8 mouse cellular contexts compared by ENCODE assay signal in the genomic region with DNA sequence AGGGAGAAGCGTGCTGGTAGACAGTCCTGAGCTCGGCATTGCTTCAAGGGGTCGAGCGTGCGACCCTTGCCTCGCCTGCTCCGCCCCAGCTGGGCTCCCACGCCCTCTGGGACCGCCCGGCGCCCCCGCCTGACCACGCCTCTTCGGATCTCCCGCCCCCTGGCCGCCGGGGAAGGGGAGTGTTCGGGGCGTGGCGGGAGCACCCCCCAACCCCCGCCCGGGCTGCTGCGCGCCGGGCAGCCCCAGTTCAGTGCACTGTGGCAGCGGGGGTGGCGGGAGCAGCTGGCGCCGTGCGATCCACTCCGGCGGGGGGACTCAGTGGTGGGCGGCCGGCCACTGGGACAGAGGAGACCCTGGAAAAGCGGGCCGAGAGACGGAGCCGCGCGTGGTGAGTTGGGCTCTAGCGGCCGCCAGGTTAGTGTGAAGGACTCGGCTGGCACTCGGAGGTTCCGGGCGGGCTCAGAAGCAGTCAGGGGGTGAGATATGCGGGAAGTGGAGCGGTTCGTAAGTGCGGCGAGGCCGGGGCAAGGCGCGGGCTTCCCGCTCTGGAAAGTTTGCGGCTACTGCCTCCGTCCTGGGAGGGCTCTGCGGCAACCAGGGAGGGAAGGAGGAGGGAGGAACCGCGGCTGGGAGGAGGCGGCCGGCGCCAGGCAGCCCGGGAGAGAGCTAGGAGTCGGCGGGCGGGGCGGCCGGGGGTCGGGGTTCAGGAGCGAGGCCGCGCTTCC. TPM values are rescaled to one million over a fixed set of nuclear protein-coding genes. Genes with fewer than 3 reads are reported as not detected.
DNase-seq lines count a peak whose midpoint lies in the region; ATAC-seq and TF ChIP-seq lines count a peak whose summit lies in the region.

A gene (plus strand): TSS at position 134 of the 725 bp plus-strand sequence.

- H3K27me3 ChIP-seq in MEL (ENCODE audit: control insufficient read depth in 1 of 2, insufficient read depth in 2 of 2, low read length in 2 of 2): no peaks in the 10 kb centered on the region
- H3K27me3 ChIP-seq in hindbrain, embryonic 16.5 days (replicated peaks; ENCODE audit: control insufficient read depth, insufficient read depth, low read length): no peaks in the 10 kb centered on the region; the same call in 1 of the 2 replicates
- H3K27me3 ChIP-seq in stomach, embryonic 14.5 days (ENCODE audit: control insufficient read depth, insufficient read depth, low read length): peaks cover 7% of the 10 kb centered on the region; the same call in 1 of the 2 replicates

- peak in 1 of 2 experiments; percentile 70; a peak in 1 of 4 replicates for TF ChIP-seq POLR2A in MEL (IDR thresholded peaks at IDR 0.05; ENCODE audit: control insufficient read depth in 1 of 2, insufficient read depth in 1 of 2, low read depth in 1 of 2, low read length in 2 of 2, poor library complexity in 1 of 2)

- intact Hi-C loops in left cerebral cortex, postnatal 14 days (cut with DNase I): no loop called here

- TF ChIP-seq RAD21 in MEL (IDR thresholded peaks at IDR 0.05; ENCODE audit: low read depth, low read length): no peak

- peak; percentile 86 for DNase-seq in MEL (ENCODE audit: low read depth, low spot score)
- peak; percentile 78 for DNase-seq in adrenal gland, postnatal 25 days
- peak; percentile 65 for DNase-seq in gastrocnemius, postnatal 10 days
- peak in 1 of 2 experiments; percentile 29 for DNase-seq in left cerebral cortex, postnatal 14 days (ENCODE audit: low spot score in 2 of 2)
- DNase-seq in mesoderm, embryonic 11.5 days (ENCODE audit: low read depth, low spot score): peak; percentile 78
- DNase-seq in right cerebral cortex, adult 2 months (ENCODE audit: low spot score in 2 of 2): no peak

- peak within 1 kb of the TSS; percentile 69 for H3K9ac ChIP-seq in MEL (ENCODE audit: control insufficient read depth, low read depth, low read length, poor library complexity, severe bottlenecking)
- H3K9ac ChIP-seq in hindbrain, embryonic 16.5 days (ENCODE audit: low read depth, low read length): peak within 1 kb of the TSS; percentile 78
- peak within 1 kb of the TSS; percentile 69 for H3K9ac ChIP-seq in stomach, embryonic 14.5 days (replicated peaks; ENCODE audit: low read depth, low read length)

- no peaks in the 10 kb centered on the region; the same call in 1 of the 2 replicates for H3K79me2 ChIP-seq in MEL (ENCODE audit: control insufficient read depth, insufficient read depth, low read length, poor library complexity)

- TF ChIP-seq CTCF in MEL (IDR thresholded peaks at IDR 0.05 in 2 of 3, conservative IDR thresholded peaks at IDR 0.05 in 1 of 3; ENCODE audit: control insufficient read depth in 1 of 3, insufficient read depth in 1 of 3, low read depth in 2 of 3, low read length in 3 of 3, poor library complexity in 1 of 3, severe bottlenecking in 1 of 3): no peak

- peaks cover 0 to 2% of the 10 kb centered on the region in 2 experiments; a peak in 1 of 4 replicates for H3K36me3 ChIP-seq in MEL (ENCODE audit: control insufficient read depth in 1 of 2, insufficient read depth in 2 of 2, low read length in 2 of 2)
- H3K36me3 ChIP-seq in hindbrain, embryonic 16.5 days (ENCODE audit: control insufficient read depth, insufficient read depth, low read length): no peaks in the 10 kb centered on the region
- H3K36me3 ChIP-seq in stomach, embryonic 14.5 days (ENCODE audit: control insufficient read depth, insufficient read depth, low read length): no peaks in the 10 kb centered on the region

- peaks cover 0 to 30% of the 10 kb centered on the region in 2 experiments; a peak in 3 of 4 replicates for H3K4me1 ChIP-seq in MEL (ENCODE audit: control insufficient read depth in 1 of 2, insufficient read depth in 2 of 2, low read length in 2 of 2)
- peaks cover 20% of the 10 kb centered on the region for H3K4me1 ChIP-seq in hindbrain, embryonic 16.5 days (ENCODE audit: control insufficient read depth, insufficient read depth, low read depth, low read length)
- peaks cover 25% of the 10 kb centered on the region; the same call in 1 of the 2 replicates for H3K4me1 ChIP-seq in stomach, embryonic 14.5 days (ENCODE audit: control insufficient read depth, insufficient read depth, low read length)

- TF ChIP-seq EP300 in MEL (IDR thresholded peaks at IDR 0.05; ENCODE audit: low read depth in 1 of 2, low read length in 2 of 2): 0 out of 4 replicates have a peak, but pooled peaks of 1 of the 2 experiments have one; percentile 2

- under 1% methylated on average over 67 of the region's 73 CpGs for WGBS in hindbrain, embryonic 16.5 days
- under 1% methylated on average over 67 of the region's 73 CpGs for WGBS in stomach, embryonic 14.5 days

- no peak within 1 kb of the TSS for H3K27ac ChIP-seq in MEL (ENCODE audit: control insufficient read depth, low read depth, low read length)
- peak within 1 kb of the TSS; percentile 74 for H3K27ac ChIP-seq in hindbrain, embryonic 16.5 days (ENCODE audit: low read depth, low read length)
- H3K27ac ChIP-seq in stomach, embryonic 14.5 days (ENCODE audit: low read length): peak within 1 kb of the TSS; percentile 79

- peak; percentile 67 for ATAC-seq in hindbrain, embryonic 16.5 days
- ATAC-seq in stomach, embryonic 14.5 days (ENCODE audit: insufficient number of reproducible peaks, insufficient read depth, low FRiP score, low read depth): peak; percentile 85

- H3K4me2 ChIP-seq in hindbrain, embryonic 16.5 days (ENCODE audit: low read length): peak within 1 kb of the TSS; percentile 99
- peak within 1 kb of the TSS; percentile 99 for H3K4me2 ChIP-seq in stomach, embryonic 14.5 days (replicated peaks; ENCODE audit: low read depth, low read length)

- H3K4me3 ChIP-seq in MEL (ENCODE audit: control insufficient read depth in 1 of 2, insufficient read depth in 1 of 2, low read depth in 2 of 2, low read length in 2 of 2): peak within 1 kb of the TSS; percentile 59 to 94
- peak within 1 kb of the TSS; percentile 62 for H3K4me3 ChIP-seq in hindbrain, embryonic 16.5 days (ENCODE audit: low read length)
- peak within 1 kb of the TSS; percentile 79 for H3K4me3 ChIP-seq in stomach, embryonic 14.5 days (ENCODE audit: low read depth, low read length)

- no peaks in the 10 kb centered on the region for H3K9me3 ChIP-seq in MEL (replicated peaks; ENCODE audit: insufficient read depth, low read length)
- no peaks in the 10 kb centered on the region for H3K9me3 ChIP-seq in hindbrain, embryonic 16.5 days (ENCODE audit: control insufficient read depth, low read length)
- no peaks in the 10 kb centered on the region for H3K9me3 ChIP-seq in stomach, embryonic 14.5 days (ENCODE audit: control insufficient read depth, low read depth, low read length)

TF ChIP-seq in MEL, 35 proteins besides CTCF, POLR2A, EP300 and RAD21 (continues in another document):
- no peak for TF ChIP-seq ZNF384 (IDR thresholded peaks at IDR 0.05; ENCODE audit: low read depth, low read length)
- TF ChIP-seq NELFE (IDR thresholded peaks at IDR 0.05; ENCODE audit: low read depth, low read length): peak; percentile 73
- TF ChIP-seq POLR2AphosphoS2 (IDR thresholded peaks at IDR 0.05; ENCODE audit: low read length): peak; percentile 37; the same call in 1 of the 2 replicates
- peak; percentile 65 for TF ChIP-seq ZMIZ1 (IDR thresholded peaks at IDR 0.05; ENCODE audit: low read depth, low read length)
- TF ChIP-seq UBTF (IDR thresholded peaks at IDR 0.05; ENCODE audit: borderline replicate concordance, insufficient read depth, low read depth, low read length): no peak
- TF ChIP-seq SMC3 (IDR thresholded peaks at IDR 0.05; ENCODE audit: low read depth, low read length): no peak
- peak; percentile 66 for TF ChIP-seq SIN3A (IDR thresholded peaks at IDR 0.05; ENCODE audit: low read length)
- TF ChIP-seq MYB (IDR thresholded peaks at IDR 0.05; ENCODE audit: low read depth, low read length): no peak
- TF ChIP-seq USF1 (IDR thresholded peaks at IDR 0.05; ENCODE audit: low read depth, low read length): 0 out of 2 replicates have a peak, but pooled peaks have one; percentile 4
- TF ChIP-seq RCOR1 (IDR thresholded peaks at IDR 0.05; ENCODE audit: low read depth, low read length): no peak
- no peak for TF ChIP-seq E2F4 (IDR thresholded peaks at IDR 0.05; ENCODE audit: borderline replicate concordance, low read depth, low read length)
- no peak for TF ChIP-seq MEF2A (IDR thresholded peaks at IDR 0.05; ENCODE audit: extremely low read depth, insufficient replicate concordance, low read depth, low read length, poor library complexity, severe bottlenecking)
- TF ChIP-seq MXI1 (IDR thresholded peaks at IDR 0.05; ENCODE audit: low read depth, low read length): peak; percentile 54; the same call in 1 of the 2 replicates
- no peak for TF ChIP-seq ZC3H11A (IDR thresholded peaks at IDR 0.05; ENCODE audit: low read depth, low read length)
- no peak for TF ChIP-seq BHLHE40 (IDR thresholded peaks at IDR 0.05; ENCODE audit: borderline replicate concordance, low read depth, low read length)
- TF ChIP-seq ETS1 (IDR thresholded peaks at IDR 0.05; ENCODE audit: low read depth, low read length): no peak
- TF ChIP-seq MAZ (IDR thresholded peaks at IDR 0.05; ENCODE audit: low read depth, low read length): peak; percentile 95
- 0 out of 2 replicates have a peak, but pooled peaks have one; percentile 18 for TF ChIP-seq NRF1 (IDR thresholded peaks at IDR 0.05; ENCODE audit: insufficient read depth, low read depth, low read length, poor library complexity, severe bottlenecking)
- TF ChIP-seq MYC (IDR thresholded peaks at IDR 0.05; ENCODE audit: low read depth, low read length): no peak
- TF ChIP-seq TCF12 (IDR thresholded peaks at IDR 0.05; ENCODE audit: low read depth, low read length): peak; percentile 50; the same call in 1 of the 2 replicates
- TF ChIP-seq HCFC1 (IDR thresholded peaks at IDR 0.05; ENCODE audit: low read depth, low read length): no peak
- TF ChIP-seq GABPA (IDR thresholded peaks at IDR 0.05; ENCODE audit: low read depth, low read length): no peak
- no peak for TF ChIP-seq POLR2AphosphoS5 (IDR thresholded peaks at IDR 0.05; ENCODE audit: borderline replicate concordance, low read depth, low read length)
- no peak for TF ChIP-seq KAT2A (conservative IDR thresholded peaks at IDR 0.05; ENCODE audit: low read depth, low read length)
- TF ChIP-seq ZKSCAN1 (IDR thresholded peaks at IDR 0.05; ENCODE audit: low read depth, low read length): no peak

RNA-seq across cellular contexts. Expression of the gene that starts here (rescaled TPM):
- 4.8 and 6.0 TPM in 2 replicates for total RNA-seq in MEL (2012; rRNA removed)
- polyA plus RNA-seq in MEL (2012; ENCODE audit: insufficient read depth in 1 of 2, insufficient read length in 2 of 2, low read depth in 1 of 2, low replicate concordance in 2 of 2, missing spikeins in 1 of 2): 10 to 100 TPM in 1 of 2 experiments, not detected in 1; 10.2 TPM
- total RNA-seq in adrenal gland, postnatal 25 days (2021): 2.0 and 3.2 TPM in 2 replicates
- 1 to 10 TPM; 1.9 to 2.7 TPM for total RNA-seq in gastrocnemius, postnatal 10 days (2021)
- polyA plus RNA-seq in hindbrain, embryonic 16.5 days (2015; fragmentation: Nextera tagmentation; extraction: Ambion mirVana): 45.9 and 48.2 TPM in 2 replicates
- 100 to 1,000 TPM; 109 to 111 TPM for total RNA-seq in left cerebral cortex, postnatal 14 days (2021)
- 23.5 and 27.2 TPM in 2 replicates for polyA plus RNA-seq in stomach, embryonic 14.5 days (2014; fragmentation: Nextera tagmentation; extraction: Ambion mirVana)

Comparison
In these comparisons a context has a peak if more than half of its experiments do, and no peak if none do; other contexts are left out.
1. RNA of the gene that starts here (total RNA-seq): 109 to 111 TPM in left cerebral cortex, postnatal 14 days; 4.8 to 6.0 TPM in MEL, 1.9 to 2.7 TPM in gastrocnemius, postnatal 10 days and 2.0 to 3.2 TPM in adrenal gland, postnatal 25 days; every median in the first group is over 10 times any median in the second.
2. DNase-seq: peak in MEL (single experiment), adrenal gland, postnatal 25 days (single experiment), gastrocnemius, postnatal 10 days (single experiment) and mesoderm, embryonic 11.5 days (single experiment); none in right cerebral cortex, adult 2 months (0 of 2).
3. Peak in every context shown above with its lines, with median percentiles within 50 percentile points of each other: H3K4me3 ChIP-seq and H3K9ac ChIP-seq.